Mouse (Mus musculus) adrenal gland, adult 2 months (tissue): ENCODE measurements around the gene Ubald2. TPM values are rescaled to one million over a fixed set of nuclear protein-coding genes. Genes with fewer than 3 reads are reported as not detected.
"Not testable (repeated sequence)": the region's sequence is repeated elsewhere in the genome, so short reads cannot be mapped to it uniquely, and the experiment has no call there.

Experiments used
- DNase-seq: peaks from one replicate; pipeline ENCODE4 v3.0.0; 2021
- long read RNA-seq: library from polyadenylated mRNA; stranded (forward); transcript quantifications from one replicate; pipeline ENCODE4 v2.0.0, GENCODE M21; 2021
- polyA plus RNA-seq: library from polyadenylated mRNA; depleted of rRNA; stranded (reverse); fragments of >200 nt; gene quantifications from 2 replicates; pipeline ENCODE4 v1.2.3, GENCODE M21; 2012; rRNA removed
- total RNA-seq, 2 experiments: library from RNA; stranded (reverse); gene quantifications; 2 replicates each; pipeline ENCODE4 v1.2.3; 2021

Ubald2 gene
- 10 to 100 TPM; 16.3 to 35.2 TPM for total RNA-seq
- 119 and 158 TPM in 2 replicates for polyA plus RNA-seq
- long read RNA-seq, transcript Ubald2-201 (3 exons, 1,482 nt) = major isoform, 26 of 33 reads
- long read RNA-seq, partial matches to known transcripts = 0 of 33 reads
- long read RNA-seq, other reads (novel, unspliced or antisense) = 6 of 33 reads

DNA sequence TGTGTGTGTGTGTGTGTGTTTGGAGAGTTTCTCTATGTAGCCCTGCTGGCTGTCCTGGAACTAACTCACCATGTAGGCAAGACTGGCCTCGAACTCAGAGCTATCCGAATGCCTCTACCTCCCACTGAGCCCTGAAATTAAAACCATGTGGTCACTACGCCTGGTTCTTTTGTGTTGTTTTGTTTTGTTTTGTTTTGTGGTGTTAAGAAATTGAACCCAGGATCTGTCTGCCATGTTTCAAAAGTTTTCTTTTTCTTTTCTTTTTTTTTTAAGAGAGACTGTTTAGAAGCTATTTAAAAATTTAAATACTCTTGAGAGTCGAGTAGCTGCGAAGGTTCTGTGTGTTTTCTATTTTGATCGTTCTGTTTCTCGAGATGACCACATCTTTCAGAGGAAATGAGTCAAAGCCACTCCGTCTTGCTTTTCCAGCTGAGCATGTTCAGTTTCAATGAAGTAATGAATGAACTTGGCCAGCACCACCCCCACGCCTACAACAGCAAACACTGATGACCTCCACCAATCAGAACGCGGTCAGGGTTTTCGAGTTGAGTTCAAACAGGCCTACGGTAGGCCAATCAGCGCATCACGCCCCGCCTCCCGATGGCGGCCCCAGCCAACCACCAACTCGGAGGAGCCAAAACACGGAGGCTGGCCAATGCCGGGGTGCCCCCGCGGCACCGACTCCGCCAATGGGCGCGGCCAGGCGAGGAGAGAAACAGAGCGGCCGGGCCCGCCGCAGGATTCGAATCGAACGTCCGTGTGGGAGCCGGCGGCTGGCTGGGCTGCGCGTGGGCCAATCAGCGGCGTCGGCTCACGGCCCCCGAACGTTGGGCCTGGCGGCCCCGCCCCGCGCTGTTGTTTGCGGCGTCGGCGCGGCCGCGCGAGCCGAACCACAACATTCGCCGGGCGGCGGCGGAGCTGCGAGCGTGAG is at the start of gene Ubald2:
Gene Ubald2, plus strand, starts transcription at position 739 of the 931 bp plus-strand sequence.
- peak; percentile 100 for DNase-seq

GRCm38 (mm10) chr11:116384171-116384570 is 49.7 kb upstream of the Ubald2 start:
- peak; percentile 73 for DNase-seq

- DNase-seq = no peak
Observed at GRCm38 (mm10) chr11:116385999-116386398, 47.9 kb upstream of the Ubald2 start.

DNA sequence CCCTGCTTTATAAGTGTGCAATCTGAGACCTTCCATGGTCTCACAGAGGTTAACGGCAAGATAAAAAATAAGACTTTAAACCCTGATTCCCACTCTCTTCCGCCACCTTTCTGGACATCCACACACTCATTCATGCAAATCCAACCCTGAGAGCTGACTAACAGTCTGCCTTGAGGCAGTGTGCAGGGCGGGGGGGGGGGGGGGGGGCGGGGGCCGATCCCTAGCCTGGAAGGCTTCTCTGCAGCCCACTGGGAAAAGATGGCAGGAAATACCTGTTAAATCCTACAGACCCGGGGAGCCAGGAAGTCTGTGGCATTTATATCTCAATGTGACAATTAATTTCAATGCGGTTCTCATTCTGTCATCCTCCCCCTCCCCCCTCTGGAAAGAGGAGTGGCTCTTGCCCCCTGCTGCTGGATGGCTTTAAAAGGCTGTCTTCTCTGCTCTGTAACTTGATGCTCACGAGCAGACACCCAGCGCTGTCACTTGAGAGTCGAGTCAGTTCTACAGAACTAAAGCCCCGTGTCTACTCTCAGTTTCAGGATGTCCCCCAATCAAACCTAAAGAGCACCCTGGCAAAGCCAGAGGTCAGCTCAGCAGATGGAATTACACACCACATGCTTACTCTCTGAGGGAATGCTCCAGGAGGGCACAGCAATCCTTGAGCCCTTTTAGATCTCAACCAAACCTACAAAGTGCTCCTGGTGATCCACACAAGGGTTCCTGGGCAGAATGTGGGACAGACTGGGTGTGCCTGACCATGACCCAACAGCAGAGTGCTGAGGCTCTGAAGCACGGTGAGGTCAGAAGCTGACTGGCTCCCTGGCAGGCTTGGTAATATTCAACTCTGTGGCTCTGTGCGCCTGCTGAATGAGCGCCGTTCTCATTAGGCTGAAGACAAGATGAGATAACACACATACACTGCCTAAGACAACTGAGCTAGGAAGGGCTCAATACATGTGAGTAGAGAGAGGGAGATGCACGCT is 46.5 kb upstream of the Ubald2 start:
- DNase-seq = peak; percentile 74

GRCm38 (mm10) chr11:116388841-116389480 is 44.9 kb upstream of the Ubald2 start:
- DNase-seq = peak; percentile 54

DNA sequence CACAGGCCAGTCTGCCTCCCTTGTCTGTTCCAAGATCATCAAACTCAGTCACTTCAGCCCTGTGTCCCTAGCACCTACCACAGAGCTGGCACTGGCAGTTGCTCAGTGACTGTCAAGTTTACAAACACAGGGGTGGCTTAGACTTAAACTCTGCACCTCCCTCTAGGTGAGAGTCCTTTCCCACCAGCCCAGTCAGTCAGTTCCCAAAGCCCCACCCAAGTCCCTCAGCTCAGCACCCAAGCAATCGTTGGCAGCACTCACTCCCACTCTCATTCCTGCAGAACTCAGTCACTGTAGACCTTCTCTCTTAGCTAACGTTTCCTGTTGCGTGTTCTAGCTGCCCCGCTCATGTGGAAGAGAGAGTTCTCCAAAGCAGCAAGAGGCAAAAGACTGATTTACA is 39.1 kb upstream of the Ubald2 start:
- DNase-seq = no peak

- DNase-seq = no peak
Observed at GRCm38 (mm10) chr11:116396276-116396933, 37.5 kb upstream of the Ubald2 start.

- DNase-seq = no peak
Observed at GRCm38 (mm10) chr11:116396934-116397330, 37.0 kb upstream of the Ubald2 start.

DNA sequence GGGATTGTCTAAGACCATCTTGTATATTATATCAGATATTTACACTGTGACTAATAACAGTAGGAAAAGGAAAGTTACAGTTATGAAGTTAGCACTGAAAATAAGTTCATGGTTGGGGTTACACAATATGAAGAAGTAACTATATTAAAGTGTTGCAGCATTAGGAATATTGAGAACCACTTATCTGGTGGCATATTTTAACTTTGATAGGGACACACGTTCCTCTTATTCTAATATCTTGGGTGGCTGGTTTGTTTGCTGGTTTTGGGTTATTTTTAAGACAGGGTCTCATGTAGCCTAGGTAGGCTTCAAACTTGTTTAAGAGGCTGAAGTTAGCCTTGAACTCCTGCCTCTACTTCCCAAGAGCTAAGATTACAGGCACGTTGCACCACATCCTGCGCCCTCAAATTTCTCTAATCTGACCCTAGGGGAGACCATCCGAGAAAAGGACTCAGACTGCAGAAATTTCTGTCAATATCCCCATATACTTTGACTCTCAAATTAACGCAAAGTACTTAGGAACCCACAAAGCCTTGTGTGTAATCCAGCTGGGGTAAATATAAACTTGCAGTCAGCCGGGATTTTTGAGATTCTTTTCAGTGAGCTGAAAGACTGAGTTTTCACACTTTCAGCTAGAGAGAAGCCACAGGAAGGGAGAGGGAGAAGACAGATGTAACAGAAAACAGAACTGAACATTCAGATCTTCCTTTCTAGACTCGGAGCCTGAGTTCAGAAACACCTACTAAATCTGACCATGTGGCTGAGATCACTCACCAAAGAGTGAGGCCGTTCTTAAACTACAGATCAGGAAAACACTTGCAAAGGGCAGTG is 36.2 kb upstream of the Ubald2 start:
- no peak for DNase-seq

DNA sequence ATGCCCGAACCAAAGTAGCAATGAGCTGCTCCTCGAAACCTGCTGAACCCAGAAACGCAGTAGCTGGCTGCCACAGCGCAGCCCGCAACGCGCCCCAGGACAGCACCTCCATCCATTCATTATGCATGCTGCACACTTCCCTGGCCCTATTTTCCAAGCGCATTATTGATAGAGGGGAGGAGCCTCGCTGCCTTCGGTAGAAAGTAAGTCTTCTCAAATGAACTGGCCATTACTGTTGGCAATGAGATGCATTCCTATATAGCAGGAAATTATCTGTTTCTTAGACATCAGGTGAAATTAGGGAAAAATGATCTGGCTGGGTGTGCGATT is 35.6 kb upstream of the Ubald2 start:
- no peak for DNase-seq

DNA sequence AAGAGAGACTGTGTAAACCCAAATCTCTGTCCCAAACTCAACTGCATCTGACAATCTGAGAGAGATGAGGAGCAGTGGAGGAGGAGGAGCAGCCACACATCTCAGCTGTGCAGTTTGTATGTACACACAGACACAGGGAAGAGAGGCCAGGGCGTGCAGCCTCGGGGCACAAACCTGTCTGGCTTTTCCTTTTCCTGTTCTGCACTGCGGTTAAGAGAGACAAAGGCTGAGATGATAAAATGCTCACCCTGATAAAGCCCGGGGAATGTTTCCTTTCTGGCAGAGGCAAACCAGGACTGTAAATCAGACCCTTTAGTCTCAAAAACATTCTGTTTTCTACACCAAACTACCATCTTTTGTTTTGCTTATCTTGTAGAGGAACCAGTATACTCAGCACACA is 33.3 kb upstream of the Ubald2 start:
- DNase-seq = no peak

- DNase-seq = no peak
Observed at GRCm38 (mm10) chr11:116405601-116406000, 28.3 kb upstream of the Ubald2 start.

DNA sequence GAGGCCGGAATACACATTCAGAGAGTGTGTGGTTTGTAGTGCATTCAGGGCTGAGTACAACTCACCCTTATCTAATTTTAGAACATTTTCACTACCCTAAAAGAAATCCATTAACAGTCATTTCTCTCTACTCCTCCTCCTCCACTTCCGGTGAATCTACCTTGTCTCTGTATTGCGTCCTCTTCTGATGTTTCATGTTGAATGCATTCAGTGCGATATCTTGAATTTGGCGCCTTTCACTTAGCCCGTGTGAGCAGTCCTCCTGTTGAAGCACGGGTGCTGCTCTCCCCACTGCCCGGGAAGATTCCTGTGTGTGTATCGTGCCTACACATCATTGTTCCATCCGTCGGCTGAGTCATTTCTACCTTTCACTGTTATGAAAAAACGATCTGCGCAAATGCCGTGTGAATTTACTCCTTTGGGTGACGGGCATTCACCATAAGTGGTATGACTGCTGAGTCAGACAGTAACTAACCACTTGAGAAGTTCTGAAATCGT is 27.6 kb upstream of the Ubald2 start:
- DNase-seq = no peak

- DNase-seq = no peak
Observed at GRCm38 (mm10) chr11:116409008-116409407, 24.9 kb upstream of the Ubald2 start.

- not testable (repeated sequence) for DNase-seq
Observed at GRCm38 (mm10) chr11:116410415-116410814, 23.5 kb upstream of the Ubald2 start.

GRCm38 (mm10) chr11:116411582-116411981 is 22.3 kb upstream of the Ubald2 start:
- no peak for DNase-seq

DNA sequence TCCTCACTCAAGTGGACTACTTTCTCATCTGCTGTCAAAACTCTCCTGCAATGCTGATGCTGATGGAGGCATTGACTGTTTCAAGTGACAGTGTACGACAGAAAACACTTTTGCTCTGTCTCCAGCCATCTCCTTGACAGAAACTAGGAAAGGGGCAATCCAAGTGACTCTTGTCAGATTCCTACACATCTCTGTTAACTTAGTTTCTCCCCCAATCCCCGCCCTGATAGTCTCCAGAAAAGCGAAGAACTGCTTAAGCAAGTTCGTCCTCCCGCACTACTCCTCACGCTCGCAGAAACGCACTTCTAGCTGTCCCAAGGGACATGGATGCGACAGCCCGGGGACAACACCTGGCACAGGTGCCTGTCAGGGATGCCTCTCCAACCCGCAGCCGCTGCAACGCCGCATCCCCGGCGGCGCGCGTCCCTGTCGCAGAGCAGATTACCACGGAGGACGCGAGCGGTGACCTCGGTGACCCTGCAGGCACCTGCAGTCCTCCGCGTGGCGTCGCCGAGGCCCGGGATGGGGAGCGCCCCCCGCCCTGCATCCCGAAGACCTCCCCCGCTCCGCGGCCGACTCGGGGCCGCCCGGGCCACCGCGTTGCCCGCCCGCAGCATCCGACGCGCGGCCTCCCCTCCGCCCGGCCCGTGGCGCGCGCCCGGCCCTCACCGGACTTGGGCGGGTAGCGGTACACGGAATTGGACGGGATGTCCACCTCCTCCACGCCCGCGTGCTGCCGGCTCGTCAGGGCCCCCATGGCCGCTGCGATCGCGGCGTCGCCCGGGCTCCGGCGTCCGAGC is 21.7 kb upstream of the Ubald2 start:
- DNase-seq = no peak

GRCm38 (mm10) chr11:116412904-116413630 is 20.8 kb upstream of the Ubald2 start, which contains the start of gene Rnf157:
Gene Rnf157, minus strand, starts transcription at chr11:116413032.
- peak; percentile 91 for DNase-seq
